Mouse (Mus musculus): ENCODE results near the gene Dnajc21.

DNA sequence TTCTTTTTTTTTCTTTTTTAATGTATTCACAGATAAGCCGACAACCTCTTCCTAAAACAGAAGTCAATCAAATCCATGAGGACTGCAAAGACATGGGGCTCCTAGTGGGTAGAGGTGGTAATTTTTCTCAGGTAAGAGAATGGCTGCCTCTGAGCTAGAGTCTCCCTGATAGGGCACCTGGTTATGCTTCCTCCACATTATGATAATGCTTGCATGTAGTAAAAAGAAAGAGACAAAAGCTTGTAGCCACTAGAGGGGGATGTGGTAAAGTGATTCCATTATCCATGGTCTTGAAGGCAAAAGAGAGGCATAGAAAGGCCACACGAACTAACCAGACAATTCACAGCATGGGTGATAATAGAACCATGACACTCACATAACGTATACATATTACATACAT lies 69.9 kb downstream of the Dnajc21 start:
- no peak for TF ChIP-seq POLR2A (IDR thresholded peaks at IDR 0.05; ENCODE audit: extremely low read depth, insufficient read depth, low read length)
- 0 out of 2 replicates have a peak, but pooled peaks have one; percentile 4 for TF ChIP-seq CTCF (IDR thresholded peaks at IDR 0.05; ENCODE audit: extremely low read depth, insufficient read depth, low read length)

Data from cortical plate, adult 2 months (tissue).